Mouse (Mus musculus): ENCODE measurements around the gene Gpbar1.
A peak's percentile ranks its signal among the peaks of the same experiment; 100 is the strongest.

Gene Gpbar1

DNA sequence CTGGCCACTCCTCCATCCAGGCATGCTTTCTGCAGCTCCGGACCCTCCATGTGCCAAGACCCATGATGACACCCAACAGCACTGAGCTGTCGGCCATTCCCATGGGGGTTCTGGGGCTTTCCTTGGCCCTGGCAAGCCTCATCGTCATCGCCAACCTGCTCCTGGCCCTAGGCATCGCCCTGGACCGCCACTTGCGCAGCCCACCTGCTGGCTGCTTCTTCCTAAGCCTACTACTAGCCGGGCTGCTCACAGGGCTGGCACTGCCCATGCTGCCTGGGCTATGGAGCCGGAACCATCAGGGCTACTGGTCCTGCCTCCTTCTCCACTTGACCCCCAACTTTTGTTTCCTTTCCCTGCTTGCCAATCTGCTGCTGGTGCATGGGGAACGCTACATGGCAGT lies at the start of gene Gpbar1:
Gene Gpbar1, plus strand, starts transcription at position 13 of the 400 bp plus-strand sequence.
- DNase-seq (ENCODE audit: low read depth, low spot score) = no peak

DNA sequence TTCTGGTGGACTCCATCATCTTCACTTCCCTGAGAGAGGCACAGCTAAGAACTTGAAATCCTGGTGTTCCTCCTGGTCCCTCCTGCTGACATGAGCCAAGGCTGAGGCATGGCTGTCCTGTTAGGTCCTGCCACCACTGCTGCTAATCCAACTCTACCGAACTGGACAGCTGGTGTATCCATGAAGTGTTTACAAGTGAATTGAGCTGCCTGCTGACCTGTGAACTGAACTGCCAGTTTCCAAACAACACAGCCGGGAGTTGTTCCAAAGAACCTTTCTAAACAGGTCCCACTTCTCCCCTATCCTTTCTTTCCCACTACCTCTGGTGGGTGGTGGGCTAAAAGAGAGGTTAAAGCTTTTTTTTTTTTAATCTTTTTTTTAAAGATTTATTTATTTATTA lies 48.4 kb upstream of the Gpbar1 start:
- no peak for DNase-seq (ENCODE audit: low read depth, low spot score)

DNA sequence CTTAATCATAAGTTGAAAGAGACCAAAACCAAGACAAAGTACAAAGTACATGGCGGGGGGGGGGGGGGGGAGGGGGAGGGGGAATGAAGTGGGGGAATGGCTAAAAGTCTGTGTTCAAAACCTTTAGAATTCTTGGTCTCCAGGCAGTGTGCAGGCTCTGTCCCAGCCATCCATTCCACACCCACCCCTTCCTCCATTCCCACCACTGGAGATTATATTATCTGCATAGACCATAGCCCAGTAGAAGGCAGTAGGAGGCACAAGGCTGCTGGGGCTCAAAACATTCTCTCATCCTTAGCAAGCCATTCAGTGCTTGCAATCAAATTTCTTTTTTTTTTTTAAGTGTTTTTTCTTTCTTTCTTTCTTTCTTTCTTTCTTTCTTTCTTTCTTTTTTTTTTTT lies 47.4 kb upstream of the Gpbar1 start:
- no peak for DNase-seq (ENCODE audit: low read depth, low spot score)

DNA sequence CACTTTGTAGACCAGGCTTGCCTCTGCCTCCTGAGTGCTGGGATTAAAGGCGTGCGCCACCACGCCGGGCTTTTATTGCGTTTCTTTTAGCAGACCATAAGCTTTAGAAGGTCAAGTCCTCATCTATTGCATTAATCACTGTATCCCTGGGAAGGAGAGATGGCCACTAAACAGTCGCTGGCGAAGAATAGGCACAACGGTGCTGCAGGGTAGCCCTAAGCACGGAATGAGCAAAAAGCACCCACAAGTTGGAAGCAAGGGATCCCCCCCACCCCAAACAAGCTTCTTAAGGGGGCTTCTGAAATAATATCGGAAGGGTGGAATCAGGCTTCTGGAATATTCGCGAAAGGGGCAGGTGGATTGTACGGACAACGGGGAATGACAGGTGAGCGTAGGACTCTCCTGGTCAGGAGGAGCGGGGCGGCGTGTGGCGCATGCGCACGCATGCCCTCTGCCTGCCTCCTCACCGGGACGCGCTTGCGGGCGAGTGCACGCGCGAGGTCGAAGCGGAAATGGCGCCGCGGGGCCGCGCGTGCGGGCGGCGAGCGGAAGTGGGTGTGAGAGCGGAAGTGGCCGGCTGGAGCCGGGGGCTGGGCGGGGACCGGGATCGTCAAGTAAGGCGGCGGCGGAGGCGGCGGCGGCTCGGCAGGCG lies 42.3 kb upstream of the Gpbar1 start, which contains the start of gene Arpc2:
Gene Arpc2, plus strand, starts transcription at position 147 of the 652 bp plus-strand sequence.
- peak; percentile 98 for DNase-seq (ENCODE audit: low read depth, low spot score)

DNA sequence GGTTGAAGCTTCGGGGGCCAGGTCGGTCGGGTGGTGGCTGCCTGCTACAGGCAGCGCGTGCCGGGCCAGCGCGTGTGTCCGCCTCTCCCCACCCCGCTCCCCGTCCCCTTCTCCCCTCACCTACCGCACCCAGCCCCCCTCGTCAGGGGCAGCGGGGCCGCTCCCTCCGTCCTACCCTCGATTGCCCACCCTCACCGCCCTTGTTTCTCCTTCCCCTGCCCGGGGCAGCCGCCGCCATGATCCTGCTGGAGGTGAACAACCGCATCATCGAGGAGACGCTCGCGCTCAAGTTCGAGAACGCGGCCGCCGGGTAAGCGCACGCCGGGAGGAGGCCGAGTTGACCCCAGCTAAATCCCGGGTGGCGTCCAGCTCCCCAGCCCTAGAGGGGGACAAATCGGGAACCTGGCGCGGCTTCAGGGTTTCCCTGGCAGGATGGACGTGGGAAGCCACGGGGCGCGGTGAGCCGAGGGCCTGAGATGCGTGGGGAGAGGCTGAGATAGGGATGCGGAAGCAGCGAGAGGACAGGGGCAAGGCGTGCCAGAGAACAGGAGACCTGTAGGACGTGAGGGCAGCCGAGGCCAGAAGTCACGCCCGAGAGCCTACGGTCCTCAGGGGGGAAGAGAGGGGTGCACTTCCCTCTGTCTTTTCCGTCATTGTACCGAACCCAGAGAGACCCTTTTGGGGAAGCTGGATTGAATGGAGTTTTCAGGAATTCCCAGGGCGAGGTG lies 41.6 kb upstream of the Gpbar1 start:
- no peak for DNase-seq (ENCODE audit: low read depth, low spot score)

DNA sequence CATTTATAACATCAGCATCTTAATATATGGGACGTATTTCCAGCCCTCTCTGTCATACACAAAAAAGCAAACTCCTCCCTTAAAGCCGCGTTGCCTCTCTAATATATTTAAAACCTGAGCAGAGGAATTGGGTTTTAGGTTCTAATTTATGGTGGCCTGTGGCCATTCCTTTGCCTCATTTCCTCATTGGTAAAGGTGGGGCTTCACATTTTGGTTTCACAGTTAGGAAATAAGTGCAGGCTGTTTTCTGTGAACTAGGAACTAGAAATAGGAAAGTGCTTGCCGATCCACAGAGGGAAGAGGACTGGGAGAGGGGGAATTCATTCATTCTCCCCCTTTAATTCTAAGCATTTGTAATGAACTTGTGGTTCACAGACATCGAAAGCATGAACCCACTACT lies 40.7 kb upstream of the Gpbar1 start:
- no peak for DNase-seq (ENCODE audit: low read depth, low spot score)

DNA sequence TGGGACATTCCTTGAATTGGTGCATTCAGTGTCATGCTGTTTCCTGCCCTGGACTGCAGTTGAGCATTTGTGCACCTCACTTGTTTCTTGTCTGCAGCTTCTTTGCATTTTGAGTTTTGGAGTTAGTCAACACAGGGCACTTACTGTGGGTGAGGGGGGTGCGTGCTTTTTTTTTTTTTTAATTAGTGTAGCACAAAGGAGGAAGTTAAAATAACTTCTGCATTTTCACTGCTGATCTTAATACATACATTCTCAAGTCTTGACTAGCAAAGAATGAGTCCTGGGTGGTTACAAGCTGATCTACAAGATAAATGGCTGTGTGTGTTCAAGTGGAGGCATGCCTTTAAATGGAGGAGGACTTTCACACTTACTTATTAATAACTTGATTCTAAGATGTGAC lies 40.2 kb upstream of the Gpbar1 start:
- DNase-seq (ENCODE audit: low read depth, low spot score) = no peak

DNA sequence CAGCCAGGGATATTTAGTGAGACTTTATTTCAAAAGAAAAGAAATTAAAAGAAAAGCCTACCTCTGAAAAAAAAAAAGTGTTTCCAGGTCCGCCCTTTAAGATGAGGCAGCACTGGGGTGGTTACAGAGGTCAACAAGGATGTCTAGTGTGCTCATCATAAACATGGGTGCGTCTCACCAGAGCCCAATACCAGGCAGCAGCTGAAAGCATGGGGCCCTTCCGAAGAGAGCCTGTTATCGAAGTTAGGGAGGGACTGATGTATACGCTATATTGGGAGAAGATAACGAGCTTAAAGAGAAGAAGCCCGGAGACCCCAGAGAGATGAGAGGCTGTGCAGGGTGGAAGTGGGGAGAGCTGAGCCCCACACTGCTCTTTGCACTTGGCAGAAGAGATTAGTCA lies 39.2 kb upstream of the Gpbar1 start:
- DNase-seq (ENCODE audit: low read depth, low spot score) = no peak

DNA sequence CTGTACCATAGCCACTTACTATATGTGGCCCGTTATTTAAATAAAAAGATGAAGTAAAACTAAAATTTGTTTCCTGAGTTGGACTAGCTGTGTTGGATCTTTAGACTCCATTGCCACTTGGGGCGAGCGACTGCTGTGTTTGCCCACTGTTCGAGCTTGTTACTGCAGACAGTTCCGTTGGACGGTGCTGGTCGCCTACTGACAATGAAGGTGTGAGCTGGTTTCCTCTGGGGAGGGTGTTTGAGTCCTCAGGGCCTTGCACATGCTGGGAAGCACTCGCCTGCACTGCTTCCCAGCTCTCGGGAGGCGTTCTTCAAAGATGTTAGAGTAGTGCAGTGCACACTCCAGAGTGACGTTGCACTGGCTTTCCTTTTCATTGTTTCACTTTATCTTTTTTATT lies 38.7 kb upstream of the Gpbar1 start:
- DNase-seq (ENCODE audit: low read depth, low spot score) = peak; percentile 36

DNA sequence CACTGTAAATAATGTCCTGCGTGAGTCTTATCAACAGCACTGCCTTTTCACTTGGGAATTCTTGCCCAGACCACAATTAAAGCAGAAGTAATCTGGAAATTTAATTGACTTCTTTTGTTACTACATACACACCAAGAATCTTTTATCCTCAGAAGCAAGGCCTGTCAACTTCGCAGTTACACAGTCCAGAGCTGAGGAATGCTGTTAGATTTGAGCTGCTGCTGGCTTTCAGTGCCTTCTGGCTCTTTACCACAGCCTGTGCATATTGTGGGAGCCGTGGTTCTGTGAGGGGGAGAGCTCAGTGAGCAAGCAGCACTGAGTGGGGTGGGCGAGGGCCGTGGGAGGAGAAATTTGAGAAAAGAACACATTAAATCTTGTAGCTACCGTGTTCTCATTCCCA lies 38.0 kb upstream of the Gpbar1 start:
- DNase-seq (ENCODE audit: low read depth, low spot score) = no peak

DNA sequence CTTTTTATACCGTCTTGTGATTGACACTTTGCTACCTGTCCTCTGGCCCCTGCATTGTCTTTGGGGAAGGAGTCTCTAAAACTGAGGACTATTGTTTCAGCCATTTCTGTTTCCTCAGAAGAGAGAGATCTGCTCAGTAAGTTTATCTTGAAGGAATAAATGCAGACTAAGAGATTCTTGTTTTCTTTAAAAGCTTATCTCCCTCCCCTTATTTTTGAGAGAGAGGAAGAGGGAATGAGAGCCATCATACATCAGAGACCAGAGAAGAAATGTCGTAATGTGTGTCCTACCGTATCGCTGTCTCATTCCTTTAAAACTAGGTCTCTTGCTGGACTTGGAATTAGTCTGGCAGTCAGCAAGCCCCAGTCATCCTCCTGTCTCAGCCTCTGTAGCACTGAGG lies 37.5 kb upstream of the Gpbar1 start:
- DNase-seq (ENCODE audit: low read depth, low spot score) = no peak

DNA sequence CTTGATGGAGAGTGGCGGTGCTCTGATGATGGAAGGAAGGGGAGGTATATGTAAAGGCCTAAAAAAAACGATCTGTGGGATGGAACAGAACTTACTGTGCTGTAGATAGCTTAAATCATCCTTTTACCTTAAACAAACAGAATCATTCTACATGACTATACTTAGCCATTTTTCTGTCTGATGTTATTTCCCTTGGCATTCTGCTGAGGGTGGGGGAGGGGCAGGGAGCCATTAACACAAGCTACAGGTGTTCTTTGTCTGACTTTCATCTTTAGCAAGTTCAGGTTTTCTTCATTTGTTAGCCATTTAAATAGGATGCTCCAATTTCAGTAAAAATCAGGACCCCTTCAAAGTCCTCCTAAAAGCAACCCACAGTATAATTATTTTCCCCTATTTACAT lies 32.8 kb upstream of the Gpbar1 start:
- DNase-seq (ENCODE audit: low read depth, low spot score) = peak; percentile 62

DNA sequence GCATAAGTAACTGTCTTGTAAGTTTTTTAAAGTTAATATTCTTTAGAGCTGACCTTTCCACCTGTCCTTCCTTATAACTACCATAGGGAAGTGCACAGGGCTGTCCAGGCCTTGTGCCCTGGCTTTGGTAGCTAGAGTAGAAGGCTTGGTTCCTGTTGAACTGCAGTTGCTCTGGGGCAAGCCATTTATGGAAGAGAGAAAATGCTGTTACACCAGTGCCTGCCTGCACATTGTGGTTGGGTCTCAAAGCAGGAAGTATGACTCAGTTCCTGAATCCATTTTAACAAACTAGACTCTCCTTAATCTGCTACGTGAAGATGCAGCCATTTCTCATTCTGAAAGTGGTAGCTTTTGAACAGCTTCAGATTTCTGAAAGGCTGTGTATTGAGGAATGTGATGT lies 29.6 kb upstream of the Gpbar1 start:
- no peak for DNase-seq (ENCODE audit: low read depth, low spot score)

DNA sequence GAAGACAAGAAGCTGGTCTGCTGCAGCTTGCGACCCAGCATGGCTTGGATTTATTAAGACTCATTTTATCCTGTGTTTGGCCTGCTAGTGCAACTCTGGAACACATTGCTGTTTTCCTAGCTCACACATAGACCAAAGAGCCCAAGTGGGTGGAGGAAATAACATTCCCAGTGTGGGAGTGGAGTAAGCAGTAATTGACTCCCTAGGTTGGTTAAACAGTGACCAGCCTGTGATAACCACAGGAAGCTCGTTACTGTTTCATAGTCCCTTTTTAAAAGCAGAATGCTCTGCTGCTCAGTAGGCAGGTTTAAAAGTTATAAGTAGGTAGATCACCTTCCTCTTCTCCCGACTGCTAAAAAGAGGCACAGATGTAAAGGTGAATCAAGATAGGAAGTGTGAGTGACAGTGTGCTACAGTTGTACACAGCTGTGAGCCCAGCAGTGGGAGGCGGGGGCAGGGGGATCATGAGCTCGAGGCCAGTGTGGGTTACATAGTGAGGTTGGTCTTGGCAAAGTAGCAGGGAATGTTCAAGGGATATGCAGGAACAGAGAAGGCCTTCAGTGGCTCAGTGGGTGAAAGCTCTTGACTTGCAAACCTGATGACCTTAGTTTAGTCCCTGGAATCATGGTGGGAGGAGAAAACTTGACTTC lies 28.9 kb upstream of the Gpbar1 start:
- DNase-seq (ENCODE audit: low read depth, low spot score) = no peak

DNA sequence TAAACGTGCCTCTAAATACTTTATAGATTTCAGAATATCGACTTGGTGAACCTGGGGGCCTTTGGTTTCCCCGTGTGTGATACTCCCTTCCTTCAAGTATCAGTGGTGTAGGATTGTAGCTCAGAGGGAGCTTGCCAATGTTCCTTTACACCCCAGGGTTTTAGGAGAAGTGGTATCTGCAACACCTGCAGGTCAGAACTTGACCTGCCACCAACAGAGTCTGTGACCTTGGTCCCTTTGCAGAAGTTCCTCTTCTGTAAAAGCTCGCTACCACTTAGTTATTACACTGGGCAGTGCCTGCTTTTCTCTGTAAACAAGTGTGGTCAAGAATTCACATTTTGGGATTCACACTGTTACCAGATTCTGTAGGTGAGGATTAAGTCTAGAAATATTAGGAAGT lies 28.3 kb upstream of the Gpbar1 start:
- DNase-seq (ENCODE audit: low read depth, low spot score) = no peak

DNA sequence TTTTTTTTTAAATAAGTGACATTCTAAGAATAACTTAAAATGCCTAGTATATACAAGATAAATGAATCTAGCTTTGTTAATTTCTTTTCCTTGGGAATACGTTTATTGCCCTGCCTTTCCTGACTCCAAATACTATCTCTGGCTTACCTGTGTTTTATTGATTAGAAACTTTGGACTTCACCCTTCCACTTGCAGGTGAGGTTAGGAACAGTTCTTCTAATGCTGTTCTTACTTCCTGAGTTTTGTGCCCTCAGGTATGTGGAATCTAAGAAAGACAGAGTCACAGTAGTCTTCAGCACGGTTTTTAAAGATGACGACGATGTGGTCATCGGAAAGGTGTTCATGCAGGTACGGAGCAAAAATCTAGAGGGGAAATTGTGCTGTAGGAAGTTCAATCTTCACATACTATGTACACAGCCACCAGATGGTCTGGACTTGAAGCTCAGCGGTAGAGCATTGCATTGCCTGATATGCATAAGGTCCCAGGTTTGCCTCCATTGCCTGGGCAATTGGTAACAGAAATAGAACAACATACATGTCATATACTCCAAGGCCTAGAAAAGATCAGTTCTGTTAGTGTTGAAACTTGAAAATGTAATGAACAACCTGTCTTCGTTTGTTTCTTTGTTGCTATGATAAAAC lies 22.5 kb upstream of the Gpbar1 start:
- no peak for DNase-seq (ENCODE audit: low read depth, low spot score)

DNA sequence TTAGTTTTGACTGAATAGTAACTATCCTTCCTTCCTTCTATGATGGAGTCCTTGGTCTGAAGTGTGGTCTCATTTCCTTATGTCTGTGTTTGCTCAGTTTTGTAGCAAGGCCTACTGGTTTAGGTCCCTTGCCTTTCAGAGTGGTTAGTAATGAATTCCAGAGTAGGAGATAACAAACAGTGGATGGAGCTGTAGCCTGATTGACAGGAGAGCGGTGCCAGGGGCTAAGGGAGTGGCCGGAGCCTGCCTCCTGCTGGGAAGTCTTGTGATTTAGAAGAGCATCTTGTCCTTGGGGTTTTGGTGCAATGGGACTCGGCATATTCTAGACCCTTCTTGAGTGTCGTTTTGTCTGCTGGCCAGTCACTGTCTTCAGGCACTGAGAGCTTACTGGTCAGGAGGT lies 21.6 kb upstream of the Gpbar1 start:
- DNase-seq (ENCODE audit: low read depth, low spot score) = peak; percentile 92

DNA sequence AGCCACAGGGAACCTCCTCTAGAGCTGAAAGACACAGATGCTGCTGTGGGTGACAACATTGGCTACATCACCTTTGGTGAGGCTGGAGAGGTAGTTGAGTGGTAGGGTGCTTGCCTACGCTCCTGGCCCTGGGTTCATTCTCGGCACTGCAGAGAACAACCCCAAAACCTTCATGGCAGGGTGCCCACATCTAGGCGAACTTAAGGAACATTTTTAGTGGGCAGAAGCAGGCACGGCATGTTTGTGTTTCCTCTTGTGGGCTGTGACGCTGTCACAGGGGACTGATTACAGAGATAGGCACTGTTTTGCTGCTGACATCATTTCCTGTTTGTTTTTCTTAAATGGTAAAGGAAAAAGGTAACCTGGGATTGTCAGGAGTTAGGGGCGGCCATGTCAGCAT lies 15.8 kb upstream of the Gpbar1 start:
- DNase-seq (ENCODE audit: low read depth, low spot score) = no peak

DNA sequence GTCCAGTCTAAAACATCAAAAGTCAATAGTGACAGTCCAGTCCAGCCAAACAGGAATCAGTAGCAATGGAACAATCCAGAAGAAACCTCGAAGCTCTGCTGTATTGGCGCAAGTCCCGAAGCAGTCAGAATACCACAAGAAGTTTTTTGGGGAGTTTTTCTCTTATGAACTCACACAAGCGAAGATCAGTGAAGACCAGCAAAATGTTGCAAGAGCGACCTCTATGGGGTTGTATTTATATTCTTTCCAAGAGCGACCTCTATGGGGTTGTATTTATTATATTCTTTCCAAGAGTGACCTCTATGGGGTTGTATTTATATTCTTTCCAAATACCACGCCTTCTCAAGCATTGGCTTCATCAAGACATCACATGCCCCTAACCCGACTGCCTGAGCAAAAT lies 9.6 kb upstream of the Gpbar1 start:
- DNase-seq (ENCODE audit: low read depth, low spot score) = no peak

DNA sequence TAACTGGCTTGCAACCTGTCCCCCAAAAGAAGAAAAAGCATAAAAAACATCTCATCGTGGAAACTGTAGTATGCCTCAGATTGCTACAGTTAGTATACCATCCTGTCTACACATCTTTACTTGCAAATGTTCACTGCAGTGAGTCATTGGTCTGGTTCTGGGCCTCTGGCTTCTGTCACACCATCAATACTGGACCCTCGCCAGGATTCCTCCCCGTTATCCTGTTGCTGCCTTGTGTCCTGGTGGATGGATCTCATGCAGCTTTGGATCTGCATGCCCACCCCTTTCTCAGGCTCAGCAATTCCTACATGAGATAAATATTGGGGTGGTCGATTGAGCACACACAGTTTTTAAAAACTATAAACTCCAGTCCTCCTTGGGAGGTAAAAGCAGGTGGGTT lies 6.7 kb upstream of the Gpbar1 start:
- DNase-seq (ENCODE audit: low read depth, low spot score) = no peak

DNA sequence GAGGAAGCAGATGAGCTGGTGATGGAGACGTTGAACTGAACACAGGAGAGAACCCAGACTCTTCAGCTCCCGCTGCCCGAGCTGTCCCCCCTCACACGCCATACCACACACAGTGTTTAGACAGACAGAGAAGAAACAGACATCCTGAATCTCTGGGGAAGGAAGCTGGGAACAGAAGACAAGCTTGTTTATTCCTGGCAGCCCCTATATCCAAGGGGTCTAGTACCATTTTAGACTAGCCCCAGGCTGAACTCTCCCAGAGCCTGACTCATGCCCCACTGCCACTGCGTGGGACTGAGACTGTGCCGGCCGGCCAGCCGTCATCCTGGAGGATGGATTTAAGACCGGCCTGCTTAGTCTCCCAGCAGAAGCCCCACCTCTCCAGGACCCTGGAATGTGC lies 3.3 kb upstream of the Gpbar1 start:
- no peak for DNase-seq (ENCODE audit: low read depth, low spot score)

DNA sequence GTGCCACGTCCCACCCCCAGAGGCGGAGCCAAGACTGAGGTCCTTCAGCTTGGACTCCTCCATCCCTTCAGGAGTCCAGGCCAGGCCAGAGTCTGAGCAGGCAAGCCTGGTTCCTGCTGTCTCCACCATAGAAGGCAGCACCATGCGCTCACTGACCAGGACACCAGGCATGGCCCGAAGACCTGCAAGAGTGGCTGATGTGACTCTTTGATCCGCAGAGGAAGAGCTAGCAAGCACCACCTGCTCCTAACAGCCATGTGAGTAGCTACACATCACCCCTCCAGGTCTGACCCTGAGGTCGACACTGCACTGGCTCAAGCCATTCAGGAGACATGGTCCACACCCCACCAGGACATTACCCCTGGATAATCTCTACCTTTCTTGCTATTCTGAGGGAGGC lies 1.3 kb upstream of the Gpbar1 start:
- DNase-seq (ENCODE audit: low read depth, low spot score) = no peak
